Mouse (Mus musculus) olfactory bulb, adult 2 months (tissue): ENCODE data around the gene Cyba.

Source experiments
- CTCF ChIP-seq: fragments of 200-500 bp; IDR thresholded peaks from 2 replicates; pipeline ENCODE4 v1.5.1; 2012; ENCODE audit warnings: low read depth, mild to moderate bottlenecking, low read length, moderate library complexity; ENCODE audit not compliant: insufficient read depth
- POLR2A ChIP-seq: fragments of 200-500 bp; IDR thresholded peaks from 2 replicates; pipeline ENCODE4 v1.6.1; 2012; ENCODE audit warnings: mild to moderate bottlenecking, low read depth, low read length, moderate library complexity; ENCODE audit not compliant: insufficient read depth

- TF ChIP-seq POLR2A (no peak), CTCF (no peak)
Measured at GRCm38 (mm10) chr8:122464985-122465384, 32.3 kb upstream of the Cyba start.
